23 mouse cellular contexts compared by ENCODE assay signal in the genomic region with DNA sequence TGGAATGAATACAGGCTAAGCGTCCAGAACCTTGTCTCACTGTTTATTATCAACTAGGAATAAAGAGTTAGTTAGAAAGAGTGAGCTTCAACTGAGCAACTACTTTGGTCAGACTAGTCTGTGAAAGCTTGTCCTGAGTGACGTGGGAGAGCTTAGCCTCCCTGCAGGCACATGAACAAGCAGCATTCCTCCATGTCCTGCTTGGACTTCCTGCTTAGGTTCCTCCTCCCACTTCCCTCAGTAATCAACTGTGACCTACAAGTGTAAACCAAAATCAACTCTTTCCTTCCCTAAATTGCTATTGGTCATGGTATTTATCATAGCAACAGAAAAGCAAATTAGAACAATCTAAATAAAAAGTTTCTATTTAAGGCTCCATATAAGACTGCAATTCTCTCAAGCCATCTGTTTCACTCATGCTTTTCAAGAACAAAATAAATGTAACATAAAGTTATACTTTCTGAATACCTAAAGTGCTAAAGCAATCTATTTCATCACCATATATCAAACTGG. TPM values are rescaled to one million over a fixed set of nuclear protein-coding genes. Genes with fewer than 3 reads are reported as not detected.
DNase-seq lines count a peak whose midpoint lies in the region; ATAC-seq and TF ChIP-seq lines count a peak whose summit lies in the region.
"Had no signal": no experiment of that assay in that cellular context is flagged by ENCODE, and none has a peak within 500 bp of the region (broad histone marks: within the 10 kb centered on the region; RNA-seq: fewer than 3 reads in every experiment).

No protein-coding gene starts in this region.

- H3K27me3 ChIP-seq in thymus, adult 2 months (ENCODE audit: control insufficient read depth, insufficient read depth, low read length) = no peaks in the 10 kb centered on the region
- H3K27me3 ChIP-seq: heart, embryonic 15.5 days; liver, embryonic 15.5 days; stomach, embryonic 15.5 days had no signal

- H3K36me3 ChIP-seq in thymus, adult 2 months (ENCODE audit: control insufficient read depth, insufficient read depth, low read length) = peaks cover 4% of the 10 kb centered on the region; the same call in 1 of the 2 replicates
- H3K36me3 ChIP-seq: heart, embryonic 15.5 days had no signal

- DNase-seq in left cerebral cortex, adult 2 months (ENCODE audit: extremely low spot score in 1 of 2, low spot score in 2 of 2) = no peak
- no peak for DNase-seq in left cerebral cortex, postnatal 4 days
- peak; percentile 4 for DNase-seq in Muller cell, postnatal 12 days (ENCODE audit: inconsistent ontology term)
- DNase-seq in brain, adult 2 months (ENCODE audit: low read depth, low spot score) = peak; percentile 54
- DNase-seq in thymus, adult 2 months = no peak
- DNase-seq: adrenal gland, adult 2 months; cerebellum, adult 2 months; cerebellum, postnatal 36 days; gastrocnemius, postnatal 25 days; heart, postnatal 36 days; kidney, adult 9 months; kidney, postnatal 36 days; right cerebral cortex, postnatal 4 days; thymus, adult 18-20 months; thymus, postnatal 4 days had no signal

- intact Hi-C loops in left cerebral cortex, adult 2 months (cut with DNase I) = no loop called here
- intact Hi-C loops in left cerebral cortex, postnatal 4 days (cut with DNase I) = no loop called here

- peak overlapping the region; percentile 24; the same call in 1 of the 2 replicates for H3K27ac ChIP-seq in left cerebral cortex, adult 2 months
- H3K27ac ChIP-seq in thymus, adult 2 months (ENCODE audit: control insufficient read depth, insufficient read depth, low read length) = no peak overlapping the region
- H3K27ac ChIP-seq: heart, embryonic 15.5 days; hindbrain, postnatal 0 days; liver, embryonic 15.5 days; stomach, embryonic 15.5 days had no signal

- no peak for TF ChIP-seq POLR2A in thymus, adult 2 months (IDR thresholded peaks at IDR 0.05; ENCODE audit: control insufficient read depth, extremely low read depth, insufficient read depth, low read length, poor library complexity)

- H3K4me3 ChIP-seq in left cerebral cortex, adult 2 months = no peak overlapping the region
- no peak overlapping the region for H3K4me3 ChIP-seq in thymus, adult 2 months (ENCODE audit: control insufficient read depth, insufficient read depth, low read length)
- H3K4me3 ChIP-seq: heart, embryonic 15.5 days; liver, embryonic 15.5 days; stomach, embryonic 15.5 days had no signal

- no peaks in the 10 kb centered on the region for H3K4me1 ChIP-seq in thymus, adult 2 months (replicated peaks; ENCODE audit: control insufficient read depth, insufficient read depth, low read length)
- H3K4me1 ChIP-seq: heart, embryonic 15.5 days; liver, embryonic 15.5 days; stomach, embryonic 15.5 days had no signal

- no peak for TF ChIP-seq CTCF in left cerebral cortex, adult 2 months (IDR thresholded peaks at IDR 0.05)
- no peak for TF ChIP-seq CTCF in thymus, adult 2 months (IDR thresholded peaks at IDR 0.05; ENCODE audit: borderline replicate concordance, control insufficient read depth, extremely low read depth, insufficient read depth, low read length, poor library complexity)

- ATAC-seq in megakaryocyte progenitor cell, adult 5-6 weeks (replicated peaks; ENCODE audit: poor library complexity) = peak; percentile 63
- no peak for ATAC-seq in erythroblast, adult 5-6 weeks (replicated peaks; ENCODE audit: low FRiP score, poor library complexity, severe bottlenecking)
- ATAC-seq: forebrain, embryonic 14.5 days; hindbrain, postnatal 0 days; intestine, embryonic 16.5 days had no signal

- 86% methylated on average over 2 of the region's 2 CpGs for WGBS in thymus, adult 2 months

RNA-seq across cellular contexts. Expression of a gene that starts 54.7 kb away (rescaled TPM):
- total RNA-seq in left cerebral cortex, adult 2 months (2021) = 100 to 1,000 TPM; 142 to 144 TPM
- 100 to 1,000 TPM; 207 to 219 TPM for total RNA-seq in left cerebral cortex, postnatal 4 days (2021)
- 63.0 and 69.0 TPM in 2 replicates for total RNA-seq in megakaryocyte progenitor cell, adult 5-6 weeks (2015)
- total RNA-seq in megakaryocyte progenitor cell, adult 5-6 weeks (2017) = 36.3 and 36.9 TPM in 2 replicates
- total RNA-seq in erythroblast, adult 5-6 weeks (2015; ENCODE audit: low replicate concordance) = 261 and 395 TPM in 2 replicates
- total RNA-seq in erythroblast, adult 5-6 weeks (2017; ENCODE audit: low replicate concordance) = 226 and 278 TPM in 2 replicates
- polyA plus RNA-seq in thymus, adult 2 months (2012; rRNA removed) = 37.5 and 43.7 TPM in 2 replicates

Comparison
In these comparisons a context has a peak if more than half of its experiments do, and no peak if none do; other contexts are left out.
1. DNase-seq: peak in Muller cell, postnatal 12 days (single experiment) and brain, adult 2 months (single experiment); none in left cerebral cortex, adult 2 months (0 of 2), left cerebral cortex, postnatal 4 days (single experiment) and thymus, adult 2 months (single experiment).